Mouse (Mus musculus): ENCODE measurements around the gene Arl14.

DNA sequence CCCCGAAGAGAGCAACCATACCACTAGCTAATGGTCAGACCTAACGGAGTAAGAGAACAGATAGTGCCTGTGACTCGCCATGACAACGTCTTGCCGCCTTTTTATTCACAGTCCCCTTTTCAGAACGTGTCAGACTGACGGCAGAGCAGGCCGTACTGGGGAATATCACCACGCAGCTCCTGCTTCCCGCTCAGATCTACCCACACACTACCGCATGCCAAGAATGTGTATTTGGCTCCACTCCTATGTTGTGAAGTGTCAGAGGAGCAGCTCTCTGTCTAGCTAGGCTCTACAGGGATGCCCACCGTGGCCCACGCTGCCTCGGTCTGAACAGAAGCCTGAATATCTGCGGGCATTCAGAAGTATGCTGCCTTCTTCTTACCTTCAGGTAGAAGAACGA lies 35.6 kb upstream of the Arl14 start:
- TF ChIP-seq POLR2A (IDR thresholded peaks at IDR 0.05; ENCODE audit: borderline replicate concordance, extremely low read depth, insufficient read depth, insufficient read length, poor library complexity, severe bottlenecking) = no peak
- TF ChIP-seq CTCF (IDR thresholded peaks at IDR 0.05; ENCODE audit: borderline replicate concordance, extremely low read depth, insufficient read depth, insufficient read length) = no peak

Data from brain, embryonic 14.5 days (tissue).